Mouse (Mus musculus): ENCODE data around the gene Nfkbib. TPM values are rescaled to one million over a fixed set of nuclear protein-coding genes. Genes with fewer than 3 reads are reported as not detected.

Gene Nfkbib
- polyA plus RNA-seq, 1 experiment from 2014 or later = 57.3 TPM

DNA sequence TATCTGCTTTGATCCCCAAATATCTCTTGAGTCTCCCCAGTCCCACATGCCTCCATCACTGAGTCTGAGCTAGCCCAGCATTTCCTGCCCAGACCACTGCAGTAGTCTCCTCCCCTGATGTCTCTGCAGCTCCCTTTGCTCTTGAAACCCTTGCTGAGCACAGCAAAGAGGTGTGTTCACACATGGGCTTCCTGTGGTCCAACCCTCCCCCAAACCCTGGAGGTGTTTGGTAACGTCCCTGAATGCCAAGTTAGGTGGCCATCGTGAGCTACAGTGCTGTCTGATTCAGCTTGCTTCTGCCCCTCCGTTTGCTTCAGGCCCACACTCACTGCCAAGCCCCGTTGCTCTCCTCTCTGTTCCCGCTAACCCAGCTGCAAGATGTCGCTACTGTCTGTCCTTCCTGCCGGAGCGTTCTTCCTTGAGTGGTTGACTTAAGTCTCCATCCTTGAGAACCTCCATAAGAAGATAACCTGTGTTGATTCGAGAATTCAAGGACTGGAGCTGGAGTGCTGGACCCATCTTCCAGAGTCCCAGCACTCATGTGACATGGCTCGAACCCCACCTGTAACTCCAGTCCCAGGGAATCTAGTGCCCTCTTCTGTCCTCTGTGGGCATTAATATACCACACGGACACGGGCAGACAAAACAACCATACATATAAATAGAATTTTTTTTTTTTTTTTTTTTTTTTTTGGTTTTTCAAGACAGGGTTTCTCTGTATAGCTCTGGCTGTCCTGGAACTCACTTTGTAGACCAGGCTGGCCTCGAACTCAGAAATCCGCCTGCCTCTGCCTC is 25.3 kb upstream of the Nfkbib start:
- Histone ChIP-seq H3K4me3 (ENCODE audit: low read depth, low read length) (no peak overlapping the region), H3K36me3 (ENCODE audit: control insufficient read depth, insufficient read depth, low read length) (no peaks in the 10 kb centered on the region), H3K4me1 (ENCODE audit: control insufficient read depth, insufficient read depth, low read length) (no peaks in the 10 kb centered on the region), H3K9me3 (ENCODE audit: control insufficient read depth, low read length) (no peaks in the 10 kb centered on the region), H3K27me3 (ENCODE audit: control insufficient read depth, insufficient read depth, low read length) (no peaks in the 10 kb centered on the region), H3K27ac (ENCODE audit: low read depth, low read length) (no peak overlapping the region), H3K9ac (ENCODE audit: low read length) (no peak overlapping the region), H3K4me2 (ENCODE audit: low read depth) (no peak overlapping the region)
- 82% methylated on average over 12 of the region's 14 CpGs for WGBS
- DNase-seq (ENCODE audit: low spot score) (no peak), ATAC-seq (ENCODE audit: insufficient read depth, low FRiP score, low TSS enrichment) (no peak)

DNA sequence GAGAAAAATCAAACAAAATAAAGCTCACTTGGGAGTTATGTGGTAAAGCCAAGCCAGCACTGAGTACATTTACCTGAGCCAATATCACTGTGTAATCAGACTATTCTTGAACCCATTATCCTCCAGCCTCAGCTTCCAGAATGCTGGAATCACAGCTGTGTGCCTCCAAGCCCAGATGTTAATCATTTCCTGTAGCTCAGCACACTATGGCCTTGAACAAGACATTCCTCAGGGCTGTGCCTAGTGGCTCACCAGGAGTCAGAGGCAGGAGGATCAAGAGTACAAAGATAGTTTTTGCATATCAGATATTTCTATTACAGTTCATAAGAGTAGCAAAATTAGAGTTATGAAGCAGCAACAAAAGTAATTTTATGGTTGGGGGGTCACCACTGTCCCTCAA is 24.4 kb upstream of the Nfkbib start:
- Histone ChIP-seq H3K9ac (ENCODE audit: low read length) (no peak overlapping the region), H3K9me3 (ENCODE audit: control insufficient read depth, low read length) (no peaks in the 10 kb centered on the region), H3K4me1 (ENCODE audit: control insufficient read depth, insufficient read depth, low read length) (no peaks in the 10 kb centered on the region), H3K36me3 (ENCODE audit: control insufficient read depth, insufficient read depth, low read length) (no peaks in the 10 kb centered on the region), H3K4me3 (ENCODE audit: low read depth, low read length) (no peak overlapping the region), H3K4me2 (ENCODE audit: low read depth) (no peak overlapping the region), H3K27me3 (ENCODE audit: control insufficient read depth, insufficient read depth, low read length) (no peaks in the 10 kb centered on the region), H3K27ac (ENCODE audit: low read depth, low read length) (no peak overlapping the region)
- no peak for ATAC-seq (ENCODE audit: insufficient read depth, low FRiP score, low TSS enrichment)
- DNase-seq (ENCODE audit: low spot score) = no peak

DNA sequence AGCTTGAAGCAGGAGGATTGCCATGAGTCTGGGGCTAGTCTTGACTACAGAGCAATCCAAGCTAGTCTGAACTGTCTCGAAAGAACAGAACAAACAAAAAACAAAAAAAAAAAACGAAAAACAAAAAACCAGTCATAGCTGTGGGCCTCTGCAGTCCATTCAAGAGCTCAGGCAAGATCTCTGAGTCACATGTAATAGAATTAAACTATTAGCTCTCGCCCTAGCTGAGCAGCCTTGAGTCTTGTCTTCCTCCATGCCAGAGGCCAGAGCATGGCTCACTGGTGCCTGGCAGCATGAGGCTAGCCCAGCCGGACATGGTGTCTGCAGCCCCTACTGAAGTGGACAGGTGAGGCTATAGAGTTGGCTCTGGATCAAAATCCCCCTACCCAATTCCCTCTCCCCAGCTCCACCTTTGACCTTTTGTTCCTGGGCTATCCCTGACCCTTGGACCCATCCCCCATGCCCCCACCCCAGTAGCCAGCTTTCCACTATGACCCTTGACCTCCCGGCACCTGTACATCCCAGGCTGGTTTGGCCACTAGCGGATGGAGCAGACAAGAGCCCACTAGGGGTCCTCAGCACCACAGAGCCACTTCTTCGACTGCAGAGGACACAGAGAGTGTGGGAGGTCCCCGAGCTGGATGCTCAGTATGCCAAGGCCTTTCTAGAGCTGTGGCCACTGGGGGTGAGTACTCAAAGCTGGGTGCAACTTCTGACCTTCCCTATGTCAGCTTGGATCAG is 22.9 kb upstream of the Nfkbib start:
- no peak overlapping the region for H3K4me2 ChIP-seq (ENCODE audit: low read depth)
- no peak overlapping the region for H3K4me3 ChIP-seq (ENCODE audit: low read depth, low read length)
- H3K9ac ChIP-seq (ENCODE audit: low read length) = no peak overlapping the region
- H3K9me3 ChIP-seq (ENCODE audit: control insufficient read depth, low read length) = no peaks in the 10 kb centered on the region
- H3K36me3 ChIP-seq (ENCODE audit: control insufficient read depth, insufficient read depth, low read length) = no peaks in the 10 kb centered on the region
- no peaks in the 10 kb centered on the region for H3K4me1 ChIP-seq (ENCODE audit: control insufficient read depth, insufficient read depth, low read length)
- no peak for DNase-seq (ENCODE audit: low spot score)
- no peaks in the 10 kb centered on the region for H3K27me3 ChIP-seq (ENCODE audit: control insufficient read depth, insufficient read depth, low read length)
- WGBS = 53% methylated on average over 8 of the region's 8 CpGs
- no peak overlapping the region for H3K27ac ChIP-seq (ENCODE audit: low read depth, low read length)
- ATAC-seq (ENCODE audit: insufficient read depth, low FRiP score, low TSS enrichment) = no peak

DNA sequence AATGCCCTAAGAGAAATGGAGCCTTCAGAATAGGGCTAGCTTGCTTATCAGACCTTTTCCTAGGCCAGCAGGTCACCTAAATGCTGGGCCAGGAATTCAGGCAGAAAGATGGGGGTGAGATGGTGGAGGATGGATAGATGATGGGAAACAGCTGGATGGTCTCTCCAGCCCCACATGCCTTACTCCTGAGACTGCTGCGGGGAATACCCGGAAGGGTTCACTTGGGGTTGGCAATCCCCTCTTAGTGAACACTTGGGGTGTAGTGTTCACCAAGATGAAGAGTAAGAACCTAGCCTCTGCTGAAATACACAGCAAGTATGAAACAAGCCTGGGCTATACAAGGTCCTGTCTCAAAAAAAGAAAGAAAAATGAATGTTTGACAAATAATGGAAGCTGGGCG is 21.9 kb upstream of the Nfkbib start:
- H3K9me3 ChIP-seq (ENCODE audit: control insufficient read depth, low read length) = no peaks in the 10 kb centered on the region
- ATAC-seq (ENCODE audit: insufficient read depth, low FRiP score, low TSS enrichment) = no peak
- H3K4me2 ChIP-seq (ENCODE audit: low read depth) = no peak overlapping the region
- no peaks in the 10 kb centered on the region for H3K36me3 ChIP-seq (ENCODE audit: control insufficient read depth, insufficient read depth, low read length)
- no peak overlapping the region for H3K9ac ChIP-seq (ENCODE audit: low read length)
- no peak overlapping the region for H3K27ac ChIP-seq (ENCODE audit: low read depth, low read length)
- H3K27me3 ChIP-seq (ENCODE audit: control insufficient read depth, insufficient read depth, low read length) = no peaks in the 10 kb centered on the region
- DNase-seq (ENCODE audit: low spot score) = no peak
- no peaks in the 10 kb centered on the region for H3K4me1 ChIP-seq (ENCODE audit: control insufficient read depth, insufficient read depth, low read length)
- H3K4me3 ChIP-seq (ENCODE audit: low read depth, low read length) = no peak overlapping the region
- 70% methylated on average over 3 of the region's 3 CpGs for WGBS

DNA sequence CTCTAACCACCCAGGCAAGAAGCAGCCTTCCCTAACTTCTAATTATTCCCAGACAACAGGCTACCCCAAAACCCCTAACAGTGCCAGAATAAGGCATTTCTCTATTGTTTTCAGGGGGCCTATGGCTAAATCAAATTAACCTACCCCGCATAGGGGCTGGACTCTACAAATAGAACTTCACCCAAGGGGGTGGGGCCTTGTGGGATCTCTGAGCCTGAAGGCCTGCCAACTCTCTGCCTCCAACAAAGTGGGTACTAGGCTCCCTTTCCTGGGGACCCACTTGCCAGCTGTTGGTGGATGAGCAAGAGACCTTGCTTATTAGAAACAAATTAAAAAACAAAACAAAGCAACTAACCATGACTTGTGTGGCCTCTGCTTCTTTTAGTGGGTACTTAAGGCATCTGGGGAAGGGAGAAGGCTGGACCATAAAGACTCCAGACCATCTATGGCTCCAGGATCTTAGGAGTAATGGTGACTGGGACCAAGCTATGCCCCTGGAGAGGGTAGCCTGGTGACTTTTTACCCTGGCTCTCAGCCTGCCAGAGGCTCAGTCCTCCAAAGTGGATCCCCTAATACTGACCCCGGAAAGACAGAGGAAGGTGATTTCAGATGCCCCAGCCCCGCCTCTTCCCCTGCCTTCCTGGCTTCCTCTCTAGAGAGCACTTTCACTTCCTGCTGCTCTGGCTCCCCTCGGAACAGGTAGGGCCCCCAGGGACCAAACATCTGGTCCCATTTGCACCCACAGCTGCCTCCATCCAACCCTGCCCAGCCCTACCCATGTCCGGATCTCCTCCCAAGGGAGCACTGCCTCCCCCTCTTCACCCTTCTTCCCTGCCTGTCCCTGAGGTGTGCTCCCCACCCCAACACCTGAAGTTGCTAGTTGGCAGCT is 21.2 kb upstream of the Nfkbib start, which contains the start of gene Rinl:
Gene Rinl, plus strand, starts transcription at position 663 of the 889 bp plus-strand sequence.
- 69% methylated on average over 5 of the region's 5 CpGs for WGBS
- DNase-seq (ENCODE audit: low spot score) (no peak), ATAC-seq (ENCODE audit: insufficient read depth, low FRiP score, low TSS enrichment) (no peak)
- no peak within 1 kb of the TSS for H3K4me2 ChIP-seq (ENCODE audit: low read depth)
- H3K36me3 ChIP-seq (ENCODE audit: control insufficient read depth, insufficient read depth, low read length) = peaks cover 2% of the 10 kb centered on the region; the same call in 1 of the 2 replicates
- H3K4me3 ChIP-seq (ENCODE audit: low read depth, low read length) = no peak within 1 kb of the TSS
- H3K4me1 ChIP-seq (ENCODE audit: control insufficient read depth, insufficient read depth, low read length) = no peaks in the 10 kb centered on the region
- no peaks in the 10 kb centered on the region for H3K27me3 ChIP-seq (ENCODE audit: control insufficient read depth, insufficient read depth, low read length)
- no peak within 1 kb of the TSS for H3K9ac ChIP-seq (ENCODE audit: low read length)
- no peak within 1 kb of the TSS for H3K27ac ChIP-seq (ENCODE audit: low read depth, low read length)
- H3K9me3 ChIP-seq (ENCODE audit: control insufficient read depth, low read length) = no peaks in the 10 kb centered on the region

DNA sequence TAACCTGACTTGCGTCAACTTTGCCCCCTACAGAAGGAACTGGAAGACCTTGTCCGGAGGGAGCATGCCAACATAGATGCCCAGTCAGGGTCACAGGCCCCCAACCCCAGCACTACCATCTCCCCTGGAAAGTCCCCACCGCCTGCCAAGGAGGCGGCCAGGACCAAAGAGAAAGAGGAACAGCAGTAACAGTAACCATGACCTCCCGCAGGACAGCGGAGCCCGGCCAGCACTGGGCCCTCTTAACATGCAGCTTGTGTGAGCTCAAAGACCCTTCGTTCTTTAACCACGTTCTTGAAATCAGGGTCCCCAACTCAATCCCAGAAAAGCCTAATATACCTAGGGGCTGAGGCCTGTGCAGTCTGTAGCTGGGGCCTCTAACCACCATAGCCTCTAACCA is 20.6 kb upstream of the Nfkbib start:
- no peaks in the 10 kb centered on the region for H3K9me3 ChIP-seq (ENCODE audit: control insufficient read depth, low read length)
- H3K36me3 ChIP-seq (ENCODE audit: control insufficient read depth, insufficient read depth, low read length) = peaks cover 2% of the 10 kb centered on the region; the same call in 1 of the 2 replicates
- no peak overlapping the region for H3K4me2 ChIP-seq (ENCODE audit: low read depth)
- H3K27me3 ChIP-seq (ENCODE audit: control insufficient read depth, insufficient read depth, low read length) = no peaks in the 10 kb centered on the region
- H3K4me1 ChIP-seq (ENCODE audit: control insufficient read depth, insufficient read depth, low read length) = no peaks in the 10 kb centered on the region
- 95% methylated on average over 9 of the region's 9 CpGs for WGBS
- ATAC-seq (ENCODE audit: insufficient read depth, low FRiP score, low TSS enrichment) (no peak), DNase-seq (ENCODE audit: low spot score) (no peak)
- H3K4me3 ChIP-seq (ENCODE audit: low read depth, low read length) = no peak overlapping the region
- no peak overlapping the region for H3K9ac ChIP-seq (ENCODE audit: low read length)
- H3K27ac ChIP-seq (ENCODE audit: low read depth, low read length) = no peak overlapping the region

DNA sequence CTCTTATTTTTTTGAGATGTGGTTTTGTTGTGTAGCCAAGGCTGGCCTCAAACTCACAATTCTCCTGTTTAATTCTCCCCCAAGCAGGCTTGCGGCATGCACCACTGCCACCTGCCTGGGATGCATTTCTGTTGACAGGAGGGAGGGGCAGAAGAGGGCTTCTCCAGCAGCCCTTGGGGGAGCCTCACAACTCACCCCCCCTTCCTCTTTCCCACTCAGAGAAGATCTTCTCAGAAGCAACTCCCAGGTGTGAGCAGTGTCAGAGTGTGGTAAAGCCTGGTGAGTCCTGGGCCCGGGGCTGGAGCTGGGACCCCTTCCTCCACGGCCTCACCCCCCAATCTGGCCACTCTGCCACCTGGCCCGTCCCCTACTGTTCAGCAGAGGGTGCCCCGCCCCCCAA is 17.8 kb upstream of the Nfkbib start:
- Histone ChIP-seq H3K27me3 (ENCODE audit: control insufficient read depth, insufficient read depth, low read length) (no peaks in the 10 kb centered on the region), H3K9ac (ENCODE audit: low read length) (no peak overlapping the region), H3K4me1 (ENCODE audit: control insufficient read depth, insufficient read depth, low read length) (no peaks in the 10 kb centered on the region), H3K4me2 (ENCODE audit: low read depth) (no peak overlapping the region), H3K27ac (ENCODE audit: low read depth, low read length) (no peak overlapping the region), H3K4me3 (ENCODE audit: low read depth, low read length) (no peak overlapping the region), H3K9me3 (ENCODE audit: control insufficient read depth, low read length) (no peaks in the 10 kb centered on the region), H3K36me3 (ENCODE audit: control insufficient read depth, insufficient read depth, low read length) (peaks cover 2% of the 10 kb centered on the region; the same call in 1 of the 2 replicates)
- ATAC-seq (ENCODE audit: insufficient read depth, low FRiP score, low TSS enrichment) (no peak), DNase-seq (ENCODE audit: low spot score) (no peak)
- 68% methylated on average over 5 of the region's 5 CpGs for WGBS

DNA sequence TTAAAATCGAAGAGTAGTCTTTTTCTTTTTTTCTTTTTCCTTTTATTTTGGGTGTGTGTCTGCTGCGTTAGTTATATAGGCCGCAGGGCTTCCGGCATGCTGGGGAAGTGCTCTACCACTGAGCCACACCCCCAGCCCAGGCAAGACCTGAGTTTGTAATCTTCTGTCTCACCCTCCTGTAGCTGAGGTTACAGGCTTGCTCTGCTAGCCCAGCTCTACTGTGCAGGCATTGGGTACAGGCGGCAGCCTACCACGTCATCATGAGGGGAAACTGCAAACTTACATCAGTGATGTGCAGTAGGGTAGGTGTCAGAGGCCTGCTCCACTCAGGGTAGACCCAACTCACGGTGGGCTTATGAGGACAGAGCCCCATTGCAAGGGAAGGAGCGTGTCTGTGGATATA is 13.9 kb upstream of the Nfkbib start:
- Histone ChIP-seq H3K4me1 (ENCODE audit: control insufficient read depth, insufficient read depth, low read length) (no peaks in the 10 kb centered on the region), H3K9me3 (ENCODE audit: control insufficient read depth, low read length) (no peaks in the 10 kb centered on the region), H3K27me3 (ENCODE audit: control insufficient read depth, insufficient read depth, low read length) (no peaks in the 10 kb centered on the region), H3K9ac (ENCODE audit: low read length) (no peak overlapping the region), H3K4me2 (ENCODE audit: low read depth) (no peak overlapping the region), H3K36me3 (ENCODE audit: control insufficient read depth, insufficient read depth, low read length) (peaks cover 2% of the 10 kb centered on the region; the same call in 1 of the 2 replicates), H3K27ac (ENCODE audit: low read depth, low read length) (no peak overlapping the region), H3K4me3 (ENCODE audit: low read depth, low read length) (no peak overlapping the region)
- WGBS = 92% methylated on average over 8 of the region's 8 CpGs
- DNase-seq (ENCODE audit: low spot score) (no peak), ATAC-seq (ENCODE audit: insufficient read depth, low FRiP score, low TSS enrichment) (no peak)
